27 mouse cellular contexts compared by ENCODE assay signal in the genomic region with DNA sequence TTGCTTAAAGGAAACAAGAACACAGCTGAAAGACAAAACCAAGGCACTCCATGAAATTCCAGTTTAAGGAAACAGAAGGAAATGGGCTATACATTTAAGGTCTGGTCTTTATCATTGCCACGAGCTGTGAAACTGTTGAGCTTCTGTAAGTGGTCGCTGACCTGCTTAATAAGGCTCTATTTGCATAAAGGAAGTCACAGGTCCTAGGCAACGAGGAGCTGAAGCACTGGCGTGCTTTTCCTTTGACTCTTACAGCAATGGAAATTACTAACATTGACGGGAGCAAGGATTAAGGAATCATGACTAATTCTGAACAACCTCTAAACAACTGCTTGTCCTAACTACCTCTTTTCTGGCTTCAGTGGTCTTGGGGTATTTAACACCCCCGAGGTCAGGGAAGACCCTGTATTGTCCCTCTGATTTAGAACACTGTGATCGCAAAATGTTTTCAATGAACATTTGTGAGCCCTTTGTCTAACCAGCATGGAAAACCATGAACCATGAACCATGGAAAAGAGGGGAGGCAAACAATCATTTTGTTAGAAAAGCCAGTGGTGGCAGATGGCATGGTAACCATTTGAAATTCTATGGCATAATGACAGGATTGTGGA.
DNase-seq lines count a peak whose midpoint lies in the region; ATAC-seq and TF ChIP-seq lines count a peak whose summit lies in the region.
"Had no signal": no experiment of that assay in that cellular context is flagged by ENCODE, and none has a peak within 500 bp of the region (broad histone marks: within the 10 kb centered on the region; RNA-seq: fewer than 3 reads in every experiment).

No protein-coding gene starts in this region.

- no peak for DNase-seq in hindbrain, embryonic 10.5 days (ENCODE audit: low spot score)
- peak; percentile 30 for DNase-seq in brain, embryonic 14.5 days (ENCODE audit: low read depth)
- DNase-seq in T-cell, adult 2 months (ENCODE audit: low spot score): no peak
- DNase-seq: adrenal gland, postnatal 10 days; cerebellum, adult 2 months; cerebellum, postnatal 36 days; gastrocnemius, postnatal 10 days; kidney, adult 8-10 months; kidney, postnatal 10 days; liver; lung, postnatal 36 days; retina, postnatal 1 day; right cerebral cortex, postnatal 25 days; spleen, adult 18-20 months had no signal

- WGBS in hindbrain, embryonic 10.5 days: 36% methylated on average over 7 of the region's 7 CpGs
- WGBS in hindbrain, embryonic 16.5 days: 19% methylated on average over 7 of the region's 7 CpGs
- WGBS in midbrain, embryonic 12.5 days: 16% methylated on average over 7 of the region's 7 CpGs
- WGBS in midbrain, embryonic 13.5 days: 12% methylated on average over 7 of the region's 7 CpGs

- peaks cover 10% of the 10 kb centered on the region; the same call in 1 of the 2 replicates for H3K36me3 ChIP-seq in hindbrain, embryonic 10.5 days
- peaks cover 9% of the 10 kb centered on the region for H3K36me3 ChIP-seq in hindbrain, embryonic 16.5 days (ENCODE audit: control insufficient read depth, insufficient read depth, low read length)
- H3K36me3 ChIP-seq in midbrain, embryonic 12.5 days: peaks cover 7% of the 10 kb centered on the region; the same call in 1 of the 2 replicates
- peaks cover 16% of the 10 kb centered on the region for H3K36me3 ChIP-seq in midbrain, embryonic 13.5 days
- H3K36me3 ChIP-seq: embryonic facial prominence, embryonic 12.5 days; intestine, embryonic 15.5 days; liver, embryonic 15.5 days; lung, embryonic 15.5 days had no signal

- H3K4me2 ChIP-seq in hindbrain, embryonic 16.5 days (ENCODE audit: low read length): no peak overlapping the region
- no peak overlapping the region for H3K4me2 ChIP-seq in midbrain, embryonic 12.5 days (replicated peaks)
- no peak overlapping the region for H3K4me2 ChIP-seq in midbrain, embryonic 13.5 days (replicated peaks)
- H3K4me2 ChIP-seq: embryonic facial prominence, embryonic 12.5 days; forebrain, embryonic 13.5 days; heart, embryonic 11.5 days; hindbrain, embryonic 13.5 days; intestine, embryonic 15.5 days; liver, embryonic 15.5 days; lung, embryonic 15.5 days had no signal

- H3K27me3 ChIP-seq in hindbrain, embryonic 10.5 days (ENCODE audit: insufficient read depth, poor library complexity, severe bottlenecking): peaks cover 71% of the 10 kb centered on the region
- H3K27me3 ChIP-seq in hindbrain, embryonic 16.5 days (replicated peaks; ENCODE audit: control insufficient read depth, insufficient read depth, low read length): no peaks in the 10 kb centered on the region
- peaks cover 53% of the 10 kb centered on the region for H3K27me3 ChIP-seq in midbrain, embryonic 12.5 days
- H3K27me3 ChIP-seq in midbrain, embryonic 13.5 days: peaks cover 23% of the 10 kb centered on the region
- H3K27me3 ChIP-seq: embryonic facial prominence, embryonic 12.5 days; forebrain, embryonic 13.5 days; intestine, embryonic 15.5 days; liver, embryonic 15.5 days; lung, embryonic 15.5 days; megakaryocyte, embryonic 14.5 days had no signal

- H3K9ac ChIP-seq in hindbrain, embryonic 16.5 days (ENCODE audit: low read depth, low read length): no peak overlapping the region
- H3K9ac ChIP-seq in midbrain, embryonic 12.5 days (replicated peaks): no peak overlapping the region
- H3K9ac ChIP-seq in midbrain, embryonic 13.5 days (replicated peaks): no peak overlapping the region
- H3K9ac ChIP-seq: embryonic facial prominence, embryonic 12.5 days; forebrain, embryonic 13.5 days; hindbrain, embryonic 13.5 days; intestine, embryonic 15.5 days; liver, embryonic 15.5 days; lung, embryonic 15.5 days had no signal

- no peak for TF ChIP-seq CTCF in brain, embryonic 14.5 days (IDR thresholded peaks at IDR 0.05; ENCODE audit: borderline replicate concordance, extremely low read depth, insufficient read depth, insufficient read length)

- peaks cover 24% of the 10 kb centered on the region for H3K4me1 ChIP-seq in hindbrain, embryonic 10.5 days (replicated peaks)
- H3K4me1 ChIP-seq in hindbrain, embryonic 16.5 days (ENCODE audit: control insufficient read depth, insufficient read depth, low read depth, low read length): no peaks in the 10 kb centered on the region
- peaks cover 9% of the 10 kb centered on the region; the same call in 1 of the 2 replicates for H3K4me1 ChIP-seq in midbrain, embryonic 12.5 days
- peaks cover 8% of the 10 kb centered on the region; the same call in 1 of the 2 replicates for H3K4me1 ChIP-seq in midbrain, embryonic 13.5 days (replicated peaks)
- H3K4me1 ChIP-seq: liver, embryonic 15.5 days had no signal

- peak overlapping the region; percentile 35; the same call in 1 of the 2 replicates for H3K27ac ChIP-seq in hindbrain, embryonic 10.5 days
- no peak overlapping the region for H3K27ac ChIP-seq in hindbrain, embryonic 16.5 days (ENCODE audit: low read depth, low read length)
- H3K27ac ChIP-seq in midbrain, embryonic 12.5 days (replicated peaks): no peak overlapping the region
- H3K27ac ChIP-seq in midbrain, embryonic 13.5 days: no peak overlapping the region
- H3K27ac ChIP-seq: embryonic facial prominence, embryonic 12.5 days; forebrain, embryonic 13.5 days; hindbrain, embryonic 13.5 days; intestine, embryonic 15.5 days; limb, embryonic 10.5 days; liver, embryonic 15.5 days; lung, embryonic 15.5 days had no signal

- ATAC-seq in hindbrain, embryonic 16.5 days: no peak
- ATAC-seq in midbrain, embryonic 12.5 days (ENCODE audit: low FRiP score, low read depth): peak; percentile 45; the same call in 1 of the 2 replicates
- no peak for ATAC-seq in midbrain, embryonic 13.5 days
- ATAC-seq in frontal cortex, adult (ENCODE audit: low TSS enrichment): no peak
- ATAC-seq: forebrain, embryonic 13.5 days; intestine, embryonic 15.5 days had no signal

- H3K4me3 ChIP-seq in hindbrain, embryonic 10.5 days: no peak overlapping the region
- no peak overlapping the region for H3K4me3 ChIP-seq in hindbrain, embryonic 16.5 days (ENCODE audit: low read length)
- no peak overlapping the region for H3K4me3 ChIP-seq in midbrain, embryonic 12.5 days
- H3K4me3 ChIP-seq in midbrain, embryonic 13.5 days (replicated peaks): no peak overlapping the region
- H3K4me3 ChIP-seq: embryonic facial prominence, embryonic 12.5 days; forebrain, embryonic 13.5 days; hindbrain, embryonic 13.5 days; intestine, embryonic 15.5 days; limb, embryonic 10.5 days; liver, embryonic 15.5 days; lung, embryonic 15.5 days; megakaryocyte, embryonic 14.5 days had no signal

- peaks cover 8% of the 10 kb centered on the region for H3K9me3 ChIP-seq in hindbrain, embryonic 10.5 days
- H3K9me3 ChIP-seq in hindbrain, embryonic 16.5 days (ENCODE audit: control insufficient read depth, low read length): no peaks in the 10 kb centered on the region
- no peaks in the 10 kb centered on the region for H3K9me3 ChIP-seq in midbrain, embryonic 12.5 days
- H3K9me3 ChIP-seq in midbrain, embryonic 13.5 days: no peaks in the 10 kb centered on the region
- H3K9me3 ChIP-seq: embryonic facial prominence, embryonic 12.5 days; forebrain, embryonic 13.5 days; hindbrain, embryonic 13.5 days; limb, embryonic 10.5 days; liver, embryonic 15.5 days; lung, embryonic 15.5 days had no signal

- no peak for TF ChIP-seq POLR2A in brain, embryonic 14.5 days (IDR thresholded peaks at IDR 0.05; ENCODE audit: borderline replicate concordance, extremely low read depth, insufficient read depth, insufficient read length, poor library complexity, severe bottlenecking)
